Mouse (Mus musculus): Measurements from ENCODE around the gene Cyp4f17. TPM values are rescaled to one million over a fixed set of nuclear protein-coding genes. Genes with fewer than 3 reads are reported as not detected.

Cyp4f17 gene
- polyA plus RNA-seq (2014; fragmentation: Illumina TruSeq; extraction: RNeasy Lipid Tissue Mini Kit (QIAGEN cat#74804)): 1.4 TPM

GRCm38 (mm10) chr17:32505851-32506728 is at the start of gene Cyp4f17:
Gene Cyp4f17, plus strand, starts transcription at chr17:32506050.

GRCm38 (mm10) chr17:32536051-32536866 is 30.4 kb downstream of the Cyp4f17 start, which contains the start of gene Cyp4f16:
Gene Cyp4f16, plus strand, starts transcription at chr17:32536558.

Other genes starting within 250 kb of the Cyp4f17 start
- gene Brd4, start 221.3 kb upstream of the Cyp4f17 start, polyA plus RNA-seq (2014; fragmentation: Illumina TruSeq; extraction: RNeasy Lipid Tissue Mini Kit (QIAGEN cat#74804)): 46.2 TPM
- gene Akap8, start 184.8 kb upstream of the Cyp4f17 start, polyA plus RNA-seq (2014; fragmentation: Illumina TruSeq; extraction: RNeasy Lipid Tissue Mini Kit (QIAGEN cat#74804)): 99.0 TPM
- gene Akap8l, start 155.4 kb upstream of the Cyp4f17 start, polyA plus RNA-seq (2014; fragmentation: Illumina TruSeq; extraction: RNeasy Lipid Tissue Mini Kit (QIAGEN cat#74804)): 15.4 TPM
- gene Wiz, start 116.6 kb upstream of the Cyp4f17 start, polyA plus RNA-seq (2014; fragmentation: Illumina TruSeq; extraction: RNeasy Lipid Tissue Mini Kit (QIAGEN cat#74804)): 4.0 TPM
- not detected for gene Rasal3, start 102.5 kb upstream of the Cyp4f17 start, polyA plus RNA-seq (2014; fragmentation: Illumina TruSeq; extraction: RNeasy Lipid Tissue Mini Kit (QIAGEN cat#74804))
- gene Pglyrp2, start 81.9 kb upstream of the Cyp4f17 start, polyA plus RNA-seq (2014; fragmentation: Illumina TruSeq; extraction: RNeasy Lipid Tissue Mini Kit (QIAGEN cat#74804)): not detected
- gene Cyp4f39, start 53.3 kb upstream of the Cyp4f17 start, polyA plus RNA-seq (2014; fragmentation: Illumina TruSeq; extraction: RNeasy Lipid Tissue Mini Kit (QIAGEN cat#74804)): 0.43 TPM
- gene Cyp4f16, start 30.5 kb downstream of the Cyp4f17 start, polyA plus RNA-seq (2014; fragmentation: Illumina TruSeq; extraction: RNeasy Lipid Tissue Mini Kit (QIAGEN cat#74804)): 3.8 TPM
- not detected for gene Cyp4f37, start 115.3 kb downstream of the Cyp4f17 start, polyA plus RNA-seq (2014; fragmentation: Illumina TruSeq; extraction: RNeasy Lipid Tissue Mini Kit (QIAGEN cat#74804))
- gene Cyp4f40, start 152.8 kb downstream of the Cyp4f17 start, polyA plus RNA-seq (2014; fragmentation: Illumina TruSeq; extraction: RNeasy Lipid Tissue Mini Kit (QIAGEN cat#74804)): not detected
- gene Cyp4f15, start 179.6 kb downstream of the Cyp4f17 start, polyA plus RNA-seq (2014; fragmentation: Illumina TruSeq; extraction: RNeasy Lipid Tissue Mini Kit (QIAGEN cat#74804)): 0.29 TPM

Measured in ovary, adult 10 weeks (tissue).